Mouse (Mus musculus) adipocyte (in vitro differentiated cells): ENCODE measurements around the gene Slc35a3.

Source experiments
- DNase-seq: peaks from one replicate; pipeline ENCODE4 v3.0.0-alpha.2; 2016; ENCODE audit warnings: low spot score

Slc35a3 gene

DNA sequence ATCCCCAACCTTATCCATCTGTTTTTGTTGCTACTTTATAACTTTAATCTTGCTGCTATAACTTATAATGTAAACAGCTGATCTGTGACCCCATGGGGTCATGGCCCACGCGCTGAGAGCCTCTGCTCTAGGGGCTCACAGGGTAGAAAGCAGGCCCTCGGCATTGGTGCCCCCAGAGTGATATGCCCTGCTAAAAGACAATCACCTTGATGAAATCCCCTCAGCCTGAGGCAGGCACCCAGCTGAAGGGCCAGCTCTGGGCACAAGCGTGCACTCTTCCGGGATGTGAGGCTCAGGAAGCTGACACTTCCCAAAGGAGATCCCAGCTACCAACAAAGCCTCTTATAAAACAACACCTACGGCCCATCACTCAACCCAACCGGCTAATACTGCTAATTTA, 74.1 kb downstream of the Slc35a3 start:
- no peak for DNase-seq

DNA sequence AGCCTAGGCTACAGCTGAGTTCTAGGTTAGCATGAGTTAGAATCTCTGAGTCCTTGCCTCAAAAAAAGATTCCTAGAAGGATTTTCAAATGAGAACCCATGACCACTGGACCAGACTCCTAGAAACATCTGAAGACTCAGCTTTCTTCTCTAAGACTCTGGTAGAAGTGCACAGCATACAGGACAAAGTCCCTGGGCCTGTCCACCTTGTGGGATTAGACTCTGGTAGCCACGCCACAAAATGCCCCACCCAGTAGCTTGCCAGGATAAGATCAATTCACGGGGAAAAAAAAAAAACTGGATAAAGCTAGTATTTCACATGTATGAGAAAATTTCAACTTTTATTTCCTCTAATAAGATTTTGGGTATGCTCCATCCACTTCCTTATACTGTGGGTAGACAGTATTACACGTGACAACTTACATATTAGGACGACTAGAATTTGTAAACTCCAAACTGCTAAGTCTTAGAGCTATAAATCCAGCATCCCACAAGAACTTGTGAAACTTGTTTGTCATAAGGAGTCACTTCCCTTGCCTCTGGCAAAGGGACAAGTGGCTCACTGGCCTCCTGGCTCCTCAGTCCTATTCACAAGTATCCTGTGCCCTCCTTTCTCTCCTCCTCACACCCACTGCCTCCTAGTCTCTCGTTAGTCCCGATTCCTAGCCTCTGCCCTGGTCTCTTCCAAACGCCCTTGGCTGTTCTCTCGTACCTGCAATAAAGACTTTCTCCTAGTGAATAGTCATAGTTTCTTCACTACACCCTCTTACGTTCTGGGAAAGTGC, 74.7 kb downstream of the Slc35a3 start:
- DNase-seq, result no peak

DNA sequence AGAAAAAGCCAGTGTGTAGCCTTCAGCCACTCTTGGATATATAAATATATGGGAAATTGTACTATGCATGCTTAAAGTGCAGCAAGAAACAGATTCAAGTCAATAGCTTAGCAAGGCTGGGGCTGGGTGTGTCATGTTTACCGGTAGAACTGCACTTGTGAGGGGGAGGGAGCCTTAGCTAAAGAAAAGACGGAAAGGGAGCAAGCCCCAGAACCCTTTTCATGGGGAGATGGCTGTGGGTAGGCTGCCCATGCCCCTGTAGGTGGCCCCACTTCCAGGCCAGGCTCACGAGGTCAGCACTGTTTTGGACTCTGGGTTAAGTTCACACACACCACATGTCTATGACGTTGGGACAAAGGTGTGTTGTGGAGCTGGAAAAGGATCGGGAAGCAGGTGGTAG, 76.8 kb downstream of the Slc35a3 start:
- DNase-seq, result no peak

DNA sequence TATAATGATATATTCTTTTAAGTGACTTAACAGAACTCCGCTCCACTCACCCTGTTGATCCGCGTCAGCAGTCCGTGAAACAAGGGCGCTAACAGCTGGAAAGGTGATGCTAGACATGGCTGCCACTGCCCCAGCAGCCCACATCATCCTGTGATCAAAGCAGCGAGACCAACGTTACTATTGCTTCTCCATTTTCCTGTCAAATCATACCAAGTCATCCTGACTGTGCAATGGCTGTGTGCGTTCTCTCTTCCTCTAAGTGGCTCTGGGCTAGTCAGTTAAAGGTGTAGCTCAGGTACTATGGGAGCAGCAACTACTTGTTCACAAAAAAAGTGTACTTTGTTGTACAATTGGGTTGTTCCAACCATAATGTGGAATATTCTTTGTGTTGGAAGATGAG, 77.8 kb downstream of the Slc35a3 start:
- no peak for DNase-seq

DNA sequence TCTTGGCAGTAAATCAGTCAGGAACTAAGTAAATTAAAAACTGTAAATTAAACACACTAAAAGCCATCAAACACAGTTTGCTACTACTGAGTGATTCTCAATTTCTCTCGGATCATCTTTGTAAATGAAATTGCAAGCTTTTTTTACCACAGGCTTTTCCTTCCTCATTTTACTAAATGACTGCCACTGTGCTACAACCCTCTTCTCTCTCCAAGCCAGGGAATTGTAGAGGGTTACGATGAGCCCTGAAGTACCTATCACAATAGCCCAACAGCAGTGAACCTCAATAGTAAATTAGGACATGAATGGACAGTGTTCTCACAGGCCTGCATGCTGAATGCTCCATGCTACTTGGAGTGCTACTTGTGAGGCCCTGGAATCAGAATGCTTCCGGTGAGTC, 78.5 kb downstream of the Slc35a3 start:
- no peak for DNase-seq

DNA sequence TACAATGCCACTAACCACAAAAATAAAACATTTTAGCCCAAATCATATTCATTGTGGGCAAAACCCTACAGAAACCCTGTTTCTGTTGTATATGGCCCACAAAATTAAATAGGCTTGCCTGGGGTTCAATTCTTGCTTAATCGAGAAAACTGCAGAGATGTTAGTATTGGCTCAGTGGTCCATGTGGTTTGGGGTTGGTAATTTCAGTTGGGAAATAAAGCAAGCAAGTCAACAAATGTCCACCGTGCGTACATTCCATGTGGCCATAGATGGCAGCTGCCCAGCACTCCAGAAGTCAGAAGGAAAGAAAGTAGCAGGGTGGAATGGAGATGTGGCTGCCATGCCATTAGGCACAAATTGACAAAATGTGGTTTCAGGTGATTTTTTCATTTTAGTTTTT, 79.7 kb downstream of the Slc35a3 start:
- peak; percentile 29 for DNase-seq

DNA sequence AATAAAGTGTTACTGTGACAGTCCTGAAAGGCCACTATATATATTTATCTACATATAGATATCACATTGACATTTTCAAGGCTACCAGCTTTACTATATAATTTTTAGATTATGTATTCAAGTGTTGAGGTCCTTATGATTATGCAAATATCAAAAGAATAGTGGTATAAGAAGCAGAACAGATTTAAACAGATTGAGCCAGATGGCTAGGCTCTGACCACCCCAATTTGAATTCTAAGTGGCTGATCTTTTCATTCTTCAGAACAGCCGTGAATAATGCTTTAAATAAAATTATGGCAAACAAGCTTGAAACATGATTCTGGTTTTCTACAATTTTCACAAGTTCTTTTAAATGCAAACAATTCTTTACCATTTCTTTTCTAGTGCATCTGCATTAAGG, 81.2 kb downstream of the Slc35a3 start:
- DNase-seq, result no peak

DNA sequence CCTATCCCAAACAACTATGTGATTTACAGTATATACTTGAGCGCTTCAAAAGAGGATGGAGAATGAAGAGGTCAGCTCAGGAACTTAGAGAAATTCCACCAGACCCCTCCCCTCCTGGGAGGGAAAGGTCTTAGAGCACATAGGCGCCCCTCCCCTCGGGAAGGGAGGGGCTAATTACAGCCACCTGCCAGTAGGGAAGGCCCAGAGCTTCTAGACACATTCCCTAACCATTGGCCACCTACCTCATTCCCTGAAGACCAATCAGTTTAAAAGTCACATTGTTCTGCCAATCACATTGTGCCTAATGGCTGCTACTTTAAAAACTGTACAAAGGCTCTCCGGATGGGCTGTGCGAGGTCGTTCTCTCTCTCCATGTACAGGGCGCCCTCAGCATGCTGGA, 90.0 kb downstream of the Slc35a3 start:
- DNase-seq, result no peak

DNA sequence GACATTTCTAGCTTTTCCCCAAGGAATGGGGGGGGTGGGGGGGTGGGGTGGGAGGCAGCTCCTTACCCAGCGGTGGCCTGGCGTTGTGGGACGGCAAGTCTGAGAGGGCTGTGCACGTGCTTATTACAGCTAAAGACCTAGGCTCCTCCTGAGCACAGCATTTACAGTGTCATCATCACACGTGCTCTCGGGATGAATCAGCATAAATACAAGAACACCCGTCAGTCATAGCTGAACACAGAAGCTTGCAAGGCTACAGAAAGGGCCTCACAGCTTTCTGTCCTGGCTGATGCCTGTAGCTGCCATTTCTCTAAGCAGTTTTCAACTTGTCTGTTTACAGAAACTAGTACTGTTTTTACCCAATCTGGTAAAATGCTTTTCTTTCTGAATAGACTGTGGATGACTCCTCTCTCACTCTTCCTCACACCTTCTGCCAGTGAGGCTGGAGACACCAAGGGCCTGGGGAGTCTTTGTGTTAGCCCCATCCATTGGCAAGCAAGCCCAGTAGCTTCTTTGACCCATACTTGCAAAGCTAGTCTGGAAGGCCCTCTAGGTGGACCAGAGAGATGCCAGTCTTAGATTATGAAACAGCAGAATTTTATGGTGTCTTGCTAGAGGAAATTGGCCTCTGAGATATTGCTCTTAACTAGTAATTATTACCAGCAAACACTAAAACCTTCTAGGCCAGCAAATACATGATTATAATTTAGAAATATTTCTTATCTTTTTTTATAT, 91.8 kb downstream of the Slc35a3 start:
- DNase-seq, result no peak
